Mouse (Mus musculus) kidney, embryonic 14.5 days (tissue): Measurements from ENCODE around the gene 3300002I08Rik. TPM values are rescaled to one million over a fixed set of nuclear protein-coding genes. Genes with fewer than 3 reads are reported as not detected.
"Not testable (repeated sequence)": the region's sequence is repeated elsewhere in the genome, so short reads cannot be mapped to it uniquely, and the experiment has no call there.

Experiments used
- ATAC-seq: fragments of 200-750 bp; cut with Nextera tagmentation; 2 replicates; pipeline ENCODE4 v1.8.0; 2017; ENCODE audit warnings: moderate number of reproducible peaks, mild to moderate bottlenecking, moderate TSS enrichment, moderate library complexity; ENCODE audit not compliant: low FRiP score, low TSS enrichment
- H3K27ac ChIP-seq: fragments of 300-500 bp; sonication (generic); 2 replicates; pipeline ENCODE4 v1.5.1; 2014; ENCODE audit warnings: low read depth, mild to moderate bottlenecking, low read length, moderate library complexity, mixed read lengths
- H3K27me3 ChIP-seq: fragments of 300-500 bp; sonication (generic); 2 replicates; pipeline ENCODE4 v1.6.1; 2014; ENCODE audit warnings: mild to moderate bottlenecking, low read length; ENCODE audit not compliant: control insufficient read depth, insufficient read depth
- H3K36me3 ChIP-seq: fragments of 300-500 bp; sonication (generic); 2 replicates; pipeline ENCODE4 v1.6.1; 2014; ENCODE audit warnings: low read length, mixed read lengths; ENCODE audit not compliant: control insufficient read depth, insufficient read depth
- H3K4me1 ChIP-seq: fragments of 300-500 bp; sonication (generic); 2 replicates; pipeline ENCODE4 v1.6.1; 2014; ENCODE audit warnings: low read length, mixed read lengths; ENCODE audit not compliant: control insufficient read depth, insufficient read depth
- H3K4me2 ChIP-seq: fragments of 300-500 bp; sonication (generic); replicated peaks from 2 replicates; pipeline ENCODE4 v1.6.1; 2014; ENCODE audit warnings: low read depth, mild to moderate bottlenecking, low read length
- H3K4me3 ChIP-seq: fragments of 300-500 bp; sonication (generic); 2 replicates; pipeline ENCODE4 v1.5.1; 2014; ENCODE audit warnings: mild to moderate bottlenecking, low read length
- H3K9ac ChIP-seq: fragments of 300-500 bp; sonication (generic); 2 replicates; pipeline ENCODE4 v1.6.1; 2014; ENCODE audit warnings: low read depth, mild to moderate bottlenecking, low read length, moderate library complexity
- H3K9me3 ChIP-seq: fragments of 300-500 bp; sonication (generic); 2 replicates; pipeline ENCODE4 v1.6.1; 2016; ENCODE audit warnings: low read length; ENCODE audit not compliant: control insufficient read depth
- WGBS: fragments of 180-500 bp; shearing (Covaris S2); extraction: QIAGEN DNeasy Blood & Tissue Kit; methylation state at CpG from one replicate; pipeline ENCODE4 v1.1.7; 2014; 5-methylcytosine and 5-hydroxymethylcytosine counted together
- polyA plus RNA-seq: library from polyadenylated mRNA; unstranded; fragments of >200 nt; fragmentation: Nextera tagmentation; extraction: Ambion mirVana; gene quantifications from 2 replicates; pipeline ENCODE4 v1.2.1, GENCODE M21; 2014

3300002I08Rik gene
- 9.9 and 13.8 TPM in 2 replicates for polyA plus RNA-seq

GRCm38 (mm10) chr2:150362113-150362877 lies at the start of gene 3300002I08Rik:
TSS of gene 3300002I08Rik (minus strand) at chr2:150362765.
- peak within 1 kb of the TSS; percentile 64 for H3K4me3 ChIP-seq
- not testable (repeated sequence) for H3K4me1 ChIP-seq, H3K36me3 ChIP-seq, H3K27me3 ChIP-seq, H3K9me3 ChIP-seq
- H3K4me2 ChIP-seq = peak within 1 kb of the TSS; percentile 39
- H3K27ac ChIP-seq = peak within 1 kb of the TSS; percentile 69
- under 1% methylated on average over 14 of the region's 17 CpGs for WGBS
- peak; percentile 99 for ATAC-seq
- peak within 1 kb of the TSS; percentile 76; the same call in 1 of the 2 replicates for H3K9ac ChIP-seq

- not testable (repeated sequence) for H3K36me3 ChIP-seq, ATAC-seq, H3K4me3 ChIP-seq, H3K4me2 ChIP-seq, H3K27ac ChIP-seq, H3K27me3 ChIP-seq, H3K9ac ChIP-seq, H3K4me1 ChIP-seq
- 89% methylated on average over 17 of the region's 17 CpGs for WGBS
- peaks cover 16% of the 10 kb centered on the region for H3K9me3 ChIP-seq
These were observed 49.6 kb upstream of the 3300002I08Rik start for GRCm38 (mm10) chr2:150412146-150412545.

GRCm38 (mm10) chr2:150390198-150390597 lies 27.6 kb upstream of the 3300002I08Rik start:
- Histone ChIP-seq H3K27ac (no peak overlapping the region), H3K4me1 (no peaks in the 10 kb centered on the region), H3K4me3 (no peak overlapping the region), H3K4me2 (no peak overlapping the region), H3K9me3 (no peaks in the 10 kb centered on the region), H3K27me3 (no peaks in the 10 kb centered on the region), H3K36me3 (no peaks in the 10 kb centered on the region), H3K9ac (no peak overlapping the region)
- ATAC-seq = no peak
- 80% methylated on average over 1 of the region's 1 CpGs for WGBS

- WGBS = 93% methylated on average over 18 of the region's 19 CpGs
- not testable (repeated sequence) for H3K4me1 ChIP-seq, H3K36me3 ChIP-seq, H3K9me3 ChIP-seq, H3K9ac ChIP-seq, H3K27ac ChIP-seq, H3K4me3 ChIP-seq, ATAC-seq, H3K27me3 ChIP-seq, H3K4me2 ChIP-seq
These were observed 23.1 kb upstream of the 3300002I08Rik start for GRCm38 (mm10) chr2:150385553-150386106.

GRCm38 (mm10) chr2:150362878-150363229 lies 289 bp upstream of the 3300002I08Rik start:
- ATAC-seq = peak; percentile 68
- WGBS = 7% methylated on average over 4 of the region's 4 CpGs
- peak overlapping the region; percentile 76; the same call in 1 of the 2 replicates for H3K9ac ChIP-seq

GRCm38 (mm10) chr2:150357136-150357535 lies 5.4 kb downstream of the 3300002I08Rik start:
- not testable (repeated sequence) for H3K4me1 ChIP-seq

More at GRCm38 (mm10) chr2:150362878-150363229, 289 bp upstream of the 3300002I08Rik start:
- no peaks in the 10 kb centered on the region for H3K36me3 ChIP-seq
- peak overlapping the region; percentile 39 for H3K4me2 ChIP-seq
- H3K27me3 ChIP-seq = no peaks in the 10 kb centered on the region
- no peaks in the 10 kb centered on the region for H3K9me3 ChIP-seq
- H3K4me1 ChIP-seq = no peaks in the 10 kb centered on the region
- H3K4me3 ChIP-seq = peak overlapping the region; percentile 64
- no peak overlapping the region; the same call in 1 of the 2 replicates for H3K27ac ChIP-seq

GRCm38 (mm10) chr2:150323402-150323801 lies 39.2 kb downstream of the 3300002I08Rik start, which contains the start of gene Gm10130:
TSS of gene Gm10130 (plus strand) at chr2:150323702.
- Histone ChIP-seq H3K27ac (no peak within 1 kb of the TSS), H3K9me3 (peaks cover 38% of the 10 kb centered on the region), H3K4me1 (no peaks in the 10 kb centered on the region), H3K4me2 (no peak within 1 kb of the TSS), H3K4me3 (no peak within 1 kb of the TSS), H3K36me3 (peaks cover 19% of the 10 kb centered on the region), H3K27me3 (no peaks in the 10 kb centered on the region), H3K9ac (no peak within 1 kb of the TSS)
- 94% methylated on average over 5 of the region's 5 CpGs for WGBS
- ATAC-seq = no peak

More at GRCm38 (mm10) chr2:150357136-150357535, 5.4 kb downstream of the 3300002I08Rik start:
- not testable (repeated sequence) for H3K9ac ChIP-seq, H3K27me3 ChIP-seq, H3K9me3 ChIP-seq, H3K27ac ChIP-seq, H3K4me3 ChIP-seq, H3K36me3 ChIP-seq, ATAC-seq, H3K4me2 ChIP-seq

- H3K9ac ChIP-seq = no peak overlapping the region
- no peaks in the 10 kb centered on the region for H3K4me1 ChIP-seq
- H3K9me3 ChIP-seq = peaks cover 38% of the 10 kb centered on the region
- H3K4me3 ChIP-seq = no peak overlapping the region
- WGBS = 96% methylated on average over 1 of the region's 1 CpGs
- H3K4me2 ChIP-seq = no peak overlapping the region
- no peaks in the 10 kb centered on the region for H3K27me3 ChIP-seq
- H3K36me3 ChIP-seq = peaks cover 12% of the 10 kb centered on the region
- no peak for ATAC-seq
- no peak overlapping the region for H3K27ac ChIP-seq
These were observed 43.6 kb downstream of the 3300002I08Rik start for GRCm38 (mm10) chr2:150318973-150319372.

GRCm38 (mm10) chr2:150316140-150316539 lies 46.4 kb downstream of the 3300002I08Rik start:
- Histone ChIP-seq H3K9me3 (peaks cover 19% of the 10 kb centered on the region), H3K27me3 (no peaks in the 10 kb centered on the region), H3K9ac (no peak overlapping the region), H3K27ac (no peak overlapping the region), H3K4me3 (no peak overlapping the region), H3K4me1 (no peaks in the 10 kb centered on the region), H3K4me2 (no peak overlapping the region), H3K36me3 (peaks cover 8% of the 10 kb centered on the region; the same call in 1 of the 2 replicates)
- no peak for ATAC-seq
